Mouse (Mus musculus) ES-Bruce4 (cell line): Measurements from ENCODE around the gene Chtop. TPM values are rescaled to one million over a fixed set of nuclear protein-coding genes. Genes with fewer than 3 reads are reported as not detected.
A peak's percentile ranks its signal among the peaks of the same experiment; 100 is the strongest.

Experiments used
- H3K27ac ChIP-seq: 2 replicates; pipeline ENCODE4 v1.5.1; 2012; ENCODE audit warnings: low read length, inconsistent platforms; ENCODE audit not compliant: insufficient read depth
- H3K27me3 ChIP-seq: 2 replicates; pipeline ENCODE4 v1.6.1; 2012; ENCODE audit warnings: mild to moderate bottlenecking, low read length, inconsistent platforms; ENCODE audit not compliant: control insufficient read depth, poor library complexity, insufficient read depth, severe bottlenecking
- H3K36me3 ChIP-seq: 2 replicates; pipeline ENCODE4 v1.6.1; 2012; ENCODE audit warnings: inconsistent platforms, mild to moderate bottlenecking, low read length, moderate library complexity; ENCODE audit not compliant: control insufficient read depth, poor library complexity, insufficient read depth, severe bottlenecking
- H3K4me1 ChIP-seq: one replicate; pipeline ENCODE4 v1.8.1; 2011; ENCODE audit warnings: low read length; ENCODE audit not compliant: control insufficient read depth, insufficient read depth
- H3K4me3 ChIP-seq: 2 replicates; pipeline ENCODE4 v1.5.1; 2011; ENCODE audit warnings: low read depth, mild to moderate bottlenecking, low read length
- H3K9ac ChIP-seq: 2 replicates; pipeline ENCODE4 v1.6.1; 2012; ENCODE audit warnings: low read depth, mild to moderate bottlenecking, inconsistent platforms; ENCODE audit not compliant: poor library complexity, severe bottlenecking
- H3K9me3 ChIP-seq: replicated peaks from 2 replicates; pipeline ENCODE4 v1.6.1; 2012; ENCODE audit warnings: mild to moderate bottlenecking, low read length, inconsistent platforms; ENCODE audit not compliant: control insufficient read depth, poor library complexity, insufficient read depth, severe bottlenecking
- CTCF ChIP-seq: IDR thresholded peaks from one replicate; pipeline ENCODE4 v1.8.1; 2011; ENCODE audit warnings: low read depth, low read length
- EP300 ChIP-seq: IDR thresholded peaks from 2 replicates; pipeline ENCODE4 v1.6.1; 2011; ENCODE audit warnings: low read depth, low read length; ENCODE audit not compliant: insufficient read depth
- POLR2A ChIP-seq: IDR thresholded peaks from one replicate; pipeline ENCODE4 v1.8.1; 2011; ENCODE audit warnings: low read length; ENCODE audit not compliant: insufficient read depth
- polyA plus RNA-seq: library from polyadenylated mRNA; stranded (reverse); fragments of >200 nt; gene quantifications from 2 replicates; pipeline ENCODE4 v1.2.4, GENCODE M21; 2011; ENCODE audit warnings: low read depth; ENCODE audit not compliant: missing spikeins, insufficient read depth, insufficient read length

Gene Chtop
- polyA plus RNA-seq, 1 experiment, result 130 TPM

DNA sequence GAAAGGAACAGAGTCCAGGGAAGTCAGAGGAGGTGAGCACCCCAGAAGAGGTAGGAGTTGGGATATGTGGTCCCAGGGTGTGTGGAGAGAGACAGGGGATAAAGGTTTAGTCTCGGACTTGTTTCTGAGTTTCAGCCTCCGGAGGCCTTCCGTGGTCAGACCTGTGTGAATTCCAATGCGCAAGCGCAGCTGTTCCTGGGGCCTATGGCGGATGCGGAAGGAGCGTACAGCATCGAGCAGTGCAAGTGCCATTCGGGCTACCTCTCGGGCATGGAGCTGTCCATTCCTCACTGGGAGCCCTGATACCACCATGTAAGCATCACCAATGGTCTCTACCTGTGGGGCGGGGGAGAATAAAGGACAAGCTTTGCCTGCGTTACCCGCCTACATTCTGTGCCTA is 54.4 kb downstream of the Chtop start:
- H3K27ac ChIP-seq, result peak overlapping the region; percentile 40
- no peaks in the 10 kb centered on the region for H3K27me3 ChIP-seq
- TF ChIP-seq POLR2A (no peak), CTCF (no peak), EP300 (no peak)
- H3K9ac ChIP-seq, result peak overlapping the region; percentile 28
- peak overlapping the region; percentile 66 for H3K4me3 ChIP-seq
- H3K36me3 ChIP-seq, result no peaks in the 10 kb centered on the region
- H3K9me3 ChIP-seq, result no peaks in the 10 kb centered on the region
- no peaks in the 10 kb centered on the region for H3K4me1 ChIP-seq

DNA sequence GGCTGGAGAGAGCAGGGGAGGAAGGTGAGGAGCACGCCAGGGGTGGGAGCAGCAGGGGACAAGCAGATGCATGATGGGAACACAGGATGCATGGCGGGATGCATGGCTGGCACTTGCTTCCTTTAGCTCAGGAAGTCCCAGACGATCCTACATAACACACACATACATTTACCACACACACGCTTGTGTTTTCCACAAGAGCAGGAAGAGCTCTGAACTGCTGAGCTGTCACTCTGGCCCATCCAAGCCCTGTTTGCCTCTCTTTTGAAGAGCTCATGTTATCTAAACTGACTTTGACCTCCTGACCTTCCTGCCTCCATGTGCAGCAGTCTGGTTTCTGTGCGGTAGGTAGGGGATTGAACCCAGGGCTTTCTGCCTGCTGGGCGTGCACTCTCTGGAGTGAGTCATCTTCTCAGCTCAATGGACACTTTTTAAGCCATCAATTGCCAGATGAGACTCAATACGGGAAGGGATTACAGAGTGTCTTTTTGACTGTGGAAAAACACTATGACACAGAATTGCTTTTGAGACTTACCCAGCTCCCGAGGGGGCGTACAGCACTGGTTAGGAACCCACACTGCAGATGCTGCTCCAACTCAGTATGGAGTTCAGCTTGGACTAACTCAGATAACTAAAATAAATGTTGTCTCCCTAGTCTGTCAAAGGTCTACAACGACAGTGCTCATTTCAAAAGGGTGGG is 57.8 kb downstream of the Chtop start:
- peak overlapping the region; percentile 71 for H3K4me3 ChIP-seq
- peak overlapping the region; percentile 90 for H3K27ac ChIP-seq
- H3K9ac ChIP-seq, result peak overlapping the region; percentile 67
- no peaks in the 10 kb centered on the region for H3K9me3 ChIP-seq
- no peaks in the 10 kb centered on the region for H3K36me3 ChIP-seq
- H3K4me1 ChIP-seq, result peaks cover 2% of the 10 kb centered on the region
- TF ChIP-seq POLR2A (peak; percentile 40), EP300 (0 out of 2 replicates have a peak, but pooled peaks have one; percentile 17), CTCF (no peak)
- H3K27me3 ChIP-seq, result no peaks in the 10 kb centered on the region

DNA sequence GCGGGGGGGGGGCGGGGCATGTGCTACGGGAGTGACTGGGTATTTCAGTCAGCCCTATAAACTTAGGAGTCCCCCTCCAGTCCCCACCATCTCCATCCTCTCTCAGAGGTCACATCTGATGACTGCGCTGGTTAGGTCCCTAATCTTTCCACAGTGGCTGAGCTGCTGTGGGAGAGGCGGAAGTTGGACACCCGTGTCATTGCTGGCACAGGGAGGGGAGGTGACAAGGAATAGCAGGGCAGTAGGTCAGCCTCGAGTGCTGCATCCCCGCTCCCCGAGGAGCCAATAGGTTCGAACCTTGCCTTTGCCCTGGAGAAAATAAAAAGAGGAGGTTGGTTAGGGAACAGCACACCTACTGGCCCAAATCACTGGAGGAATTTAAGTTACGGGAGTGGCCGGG is 58.4 kb downstream of the Chtop start:
- H3K36me3 ChIP-seq, result no peaks in the 10 kb centered on the region
- no peaks in the 10 kb centered on the region for H3K27me3 ChIP-seq
- peak overlapping the region; percentile 71 for H3K4me3 ChIP-seq
- H3K4me1 ChIP-seq, result peaks cover 2% of the 10 kb centered on the region
- no peaks in the 10 kb centered on the region for H3K9me3 ChIP-seq
- peak overlapping the region; percentile 67 for H3K9ac ChIP-seq
- TF ChIP-seq EP300 (no peak), POLR2A (no peak), CTCF (no peak)
- peak overlapping the region; percentile 90 for H3K27ac ChIP-seq

Other genes starting within 250 kb of the Chtop start
- gene Dennd4b, start 244.3 kb downstream of the Chtop start, polyA plus RNA-seq, result 12.3 and 12.8 TPM in 2 replicates
- 59.0 and 66.1 TPM in 2 replicates for gene Gatad2b, start 216.3 kb downstream of the Chtop start, polyA plus RNA-seq
- 11.0 and 12.5 TPM in 2 replicates for gene Slc27a3, start 119.6 kb downstream of the Chtop start, polyA plus RNA-seq
- gene Ints3, start 75.9 kb downstream of the Chtop start, polyA plus RNA-seq, result 68.6 and 71.0 TPM in 2 replicates
- gene Npr1, start 43.6 kb downstream of the Chtop start, polyA plus RNA-seq, result 10.8 and 13.6 TPM in 2 replicates
- gene Ilf2, start 33.4 kb downstream of the Chtop start, polyA plus RNA-seq, result 211 and 233 TPM in 2 replicates
- gene Snapin, start 18.5 kb downstream of the Chtop start, polyA plus RNA-seq, result 63.9 and 65.1 TPM in 2 replicates
- 46.3 and 50.4 TPM in 2 replicates for gene S100a1, start 4.9 kb upstream of the Chtop start, polyA plus RNA-seq
- 71.4 and 73.2 TPM in 2 replicates for gene S100a13, start 4.9 kb upstream of the Chtop start, polyA plus RNA-seq
- 0.88 and 1.9 TPM in 2 replicates for gene S100a14, start 17.4 kb upstream of the Chtop start, polyA plus RNA-seq
- 2.0 and 3.1 TPM in 2 replicates for gene S100a16, start 27.8 kb upstream of the Chtop start, polyA plus RNA-seq
- 1.5 and 2.5 TPM in 2 replicates for gene S100a3, start 51.1 kb upstream of the Chtop start, polyA plus RNA-seq
- gene S100a2, start 80.7 kb upstream of the Chtop start, polyA plus RNA-seq, result not detected in 2 replicates
- 5.1 TPM in 1 of 2 replicates, not detected in the other for gene Gm42674, start 92.4 kb upstream of the Chtop start, polyA plus RNA-seq
- 11.0 and 15.5 TPM in 2 replicates for gene S100a4, start 94.3 kb upstream of the Chtop start, polyA plus RNA-seq
- gene S100a5, start 99.0 kb upstream of the Chtop start, polyA plus RNA-seq, result not detected in 2 replicates
- gene S100a6, start 103.4 kb upstream of the Chtop start, polyA plus RNA-seq, result 516 and 526 TPM in 2 replicates
- gene S100a7a, start 144.5 kb upstream of the Chtop start, polyA plus RNA-seq, result 0.79 TPM in 1 of 2 replicates, not detected in the other
- not detected in 2 replicates for gene S100a8, start 159.5 kb upstream of the Chtop start, polyA plus RNA-seq
- gene S100a9, start 186.2 kb upstream of the Chtop start, polyA plus RNA-seq, result not detected in 2 replicates
- gene Pglyrp4, start 217.4 kb upstream of the Chtop start, polyA plus RNA-seq, result not detected in 2 replicates